Mouse (Mus musculus) intestine, postnatal 0 days (tissue): ENCODE measurements around the gene Ivd. TPM values are rescaled to one million over a fixed set of nuclear protein-coding genes. Genes with fewer than 3 reads are reported as not detected.

Experiments
- ATAC-seq: fragments of 200-750 bp; cut with Nextera tagmentation; 2 replicates; pipeline ENCODE4 v1.8.0; 2017; ENCODE audit warnings: mild to moderate bottlenecking, moderate TSS enrichment, moderate library complexity
- H3K27ac ChIP-seq: fragments of 300-500 bp; sonication (generic); 2 replicates; pipeline ENCODE4 v1.5.1; 2014; ENCODE audit warnings: mild to moderate bottlenecking, low read depth, low read length, moderate library complexity
- H3K27me3 ChIP-seq: fragments of 300-500 bp; sonication (generic); replicated peaks from 2 replicates; pipeline ENCODE4 v1.6.1; 2014; ENCODE audit warnings: low read length, mixed read lengths; ENCODE audit not compliant: control insufficient read depth, insufficient read depth
- H3K36me3 ChIP-seq: fragments of 300-500 bp; sonication (generic); 2 replicates; pipeline ENCODE4 v1.6.1; 2014; ENCODE audit warnings: mild to moderate bottlenecking, moderate library complexity; ENCODE audit not compliant: control insufficient read depth, insufficient read depth
- H3K4me1 ChIP-seq: fragments of 300-500 bp; sonication (generic); replicated peaks from 2 replicates; pipeline ENCODE4 v1.6.1; 2014; ENCODE audit warnings: antibody characterized with exemption, low read length, mixed read lengths; ENCODE audit not compliant: control insufficient read depth, insufficient read depth
- H3K4me2 ChIP-seq: fragments of 300-500 bp; sonication (generic); replicated peaks from 2 replicates; pipeline ENCODE4 v1.6.1; 2014; ENCODE audit warnings: low read depth, mild to moderate bottlenecking, moderate library complexity
- H3K4me3 ChIP-seq: fragments of 300-500 bp; sonication (generic); 2 replicates; pipeline ENCODE4 v1.5.1; 2014; ENCODE audit warnings: low read depth, low read length
- H3K9ac ChIP-seq: fragments of 300-500 bp; sonication (generic); 2 replicates; pipeline ENCODE4 v1.6.1; 2014; ENCODE audit warnings: mild to moderate bottlenecking, low read depth, low read length
- H3K9me3 ChIP-seq: fragments of 300-500 bp; sonication (generic); 2 replicates; pipeline ENCODE4 v1.6.1; 2016; ENCODE audit warnings: mixed run types; ENCODE audit not compliant: control insufficient read depth
- CTCF ChIP-seq: sonication (generic); IDR thresholded peaks from 2 replicates; pipeline ENCODE4 v1.5.1; 2016; ENCODE audit warnings: low read depth, mild to moderate bottlenecking, control low read depth, antibody characterized with exemption, moderate library complexity
- WGBS: fragments of 180-500 bp; shearing (Covaris S2); extraction: QIAGEN DNeasy Blood & Tissue Kit; methylation state at CpG from one replicate; pipeline ENCODE4 v1.1.7; 2014; 5-methylcytosine and 5-hydroxymethylcytosine counted together
- polyA plus RNA-seq: library from polyadenylated mRNA; unstranded; fragments of >200 nt; fragmentation: Nextera tagmentation; extraction: Ambion mirVana; gene quantifications from 2 replicates; pipeline ENCODE4 v1.2.1, GENCODE M21; 2015

Ivd gene
- polyA plus RNA-seq, 1 experiment from 2014 or later: 14.2 TPM

DNA sequence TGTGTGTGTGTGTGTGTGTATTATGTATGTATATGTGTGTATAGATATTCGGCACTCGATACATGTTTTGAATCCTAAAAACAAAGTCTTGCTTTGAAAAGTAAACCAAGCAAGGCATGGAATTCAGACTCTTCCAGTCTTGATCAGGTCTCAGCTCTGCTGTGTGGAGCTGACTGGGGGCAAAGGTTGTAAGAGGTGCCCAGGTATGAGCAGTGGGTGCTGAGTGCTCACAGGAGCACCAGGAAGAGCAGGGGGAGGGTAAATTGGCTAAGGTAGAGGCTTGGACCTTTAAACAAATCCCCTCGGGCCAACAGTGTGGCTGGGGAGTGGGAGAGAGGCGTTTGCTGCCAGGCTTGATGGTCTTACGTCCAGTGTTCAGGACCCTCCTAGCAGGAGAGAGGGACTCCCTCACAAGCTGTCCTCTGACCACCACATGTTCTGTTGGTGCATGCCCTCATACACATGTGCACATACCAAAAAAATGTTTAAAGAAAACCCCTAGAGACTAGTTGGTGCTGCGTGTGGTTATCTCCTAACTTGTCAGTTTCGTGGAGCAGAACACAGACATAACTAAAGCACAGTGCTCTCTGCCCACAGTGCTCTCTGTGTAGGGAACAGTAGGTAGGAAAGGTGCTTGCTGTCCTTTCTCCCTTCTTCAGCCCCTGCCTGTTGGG lies 49.0 kb downstream of the Ivd start:
- no peaks in the 10 kb centered on the region for H3K36me3 ChIP-seq
- 54% methylated on average over 7 of the region's 7 CpGs for WGBS
- H3K27ac ChIP-seq: peak overlapping the region; percentile 9; the same call in 1 of the 2 replicates
- H3K4me1 ChIP-seq: peaks cover 14% of the 10 kb centered on the region; the same call in 1 of the 2 replicates
- no peak for TF ChIP-seq CTCF
- 0 out of 2 replicates have a peak overlapping the region, but pooled peaks have one; percentile 2 for H3K4me3 ChIP-seq
- no peaks in the 10 kb centered on the region for H3K9me3 ChIP-seq
- no peaks in the 10 kb centered on the region for H3K27me3 ChIP-seq
- H3K4me2 ChIP-seq: peak overlapping the region; percentile 35
- no peak overlapping the region for H3K9ac ChIP-seq
- ATAC-seq: peak; percentile 61

DNA sequence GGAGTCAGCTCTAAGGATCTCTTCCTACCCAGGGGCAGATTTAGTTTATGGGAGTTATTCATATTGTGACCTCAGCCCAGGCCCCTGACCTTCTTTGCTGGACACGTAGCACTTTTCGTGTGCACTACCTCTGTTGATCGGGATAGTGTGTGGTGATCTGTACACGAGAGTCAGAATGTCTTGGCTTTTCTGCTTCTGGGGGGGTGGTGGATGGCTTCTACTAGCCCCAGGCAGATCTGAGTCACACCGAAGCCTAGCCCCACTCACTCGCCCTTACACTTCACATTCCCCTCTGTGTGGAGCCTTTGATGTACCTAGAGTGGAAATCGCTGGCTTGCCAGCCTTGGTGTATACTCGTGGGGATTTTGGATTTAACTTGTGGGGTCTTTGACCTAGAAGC lies 51.0 kb downstream of the Ivd start:
- no peak overlapping the region for H3K27ac ChIP-seq
- H3K4me3 ChIP-seq: no peak overlapping the region
- peaks cover 14% of the 10 kb centered on the region; the same call in 1 of the 2 replicates for H3K4me1 ChIP-seq
- H3K9ac ChIP-seq: no peak overlapping the region
- no peaks in the 10 kb centered on the region for H3K9me3 ChIP-seq
- H3K36me3 ChIP-seq: peaks cover 9% of the 10 kb centered on the region
- no peak overlapping the region for H3K4me2 ChIP-seq
- ATAC-seq: no peak
- no peak for TF ChIP-seq CTCF
- 85% methylated on average over 8 of the region's 8 CpGs for WGBS
- H3K27me3 ChIP-seq: no peaks in the 10 kb centered on the region

DNA sequence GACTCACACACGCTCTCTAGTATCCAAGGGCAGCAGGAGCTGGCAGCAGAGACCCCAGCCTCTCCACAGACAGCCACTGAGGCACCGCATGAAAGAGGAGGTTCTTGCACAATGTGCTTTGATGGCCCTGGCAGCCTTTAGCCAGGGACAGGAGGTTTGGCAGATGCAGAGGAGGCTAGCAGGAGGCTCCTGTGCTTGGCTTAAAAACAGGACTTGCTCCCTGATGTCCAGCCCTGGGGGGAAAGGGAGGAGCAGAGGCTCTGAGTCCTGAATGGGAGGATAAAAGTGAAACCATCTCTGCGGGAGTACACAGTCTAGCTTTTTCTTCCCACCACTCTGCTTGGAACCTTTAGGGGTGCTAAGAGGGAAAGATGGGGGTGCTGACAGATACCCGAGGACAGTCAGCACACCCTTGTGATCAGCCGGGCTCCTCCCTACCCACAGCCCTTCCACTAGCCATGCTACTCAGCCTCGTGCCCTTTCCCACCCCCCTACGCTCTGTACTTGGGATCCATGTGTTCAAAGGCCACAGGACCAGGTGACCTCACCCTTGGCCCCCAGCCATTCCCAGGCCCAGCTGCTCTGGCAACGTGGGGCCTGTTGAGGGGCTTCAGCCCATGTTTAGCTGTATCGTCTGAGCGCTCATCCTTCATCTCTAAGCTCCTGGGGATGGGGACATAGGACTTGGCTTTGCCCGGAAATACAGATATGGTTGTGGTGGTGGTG lies 52.0 kb downstream of the Ivd start:
- H3K4me1 ChIP-seq: peaks cover 14% of the 10 kb centered on the region; the same call in 1 of the 2 replicates
- H3K4me2 ChIP-seq: peak overlapping the region; percentile 25
- 0 out of 2 replicates have a peak overlapping the region, but pooled peaks have one; percentile 5 for H3K9ac ChIP-seq
- no peak for TF ChIP-seq CTCF
- WGBS: 40% methylated on average over 11 of the region's 11 CpGs
- no peaks in the 10 kb centered on the region for H3K9me3 ChIP-seq
- H3K36me3 ChIP-seq: peaks cover 13% of the 10 kb centered on the region
- no peak for ATAC-seq
- no peak overlapping the region for H3K4me3 ChIP-seq
- no peak overlapping the region for H3K27ac ChIP-seq
- no peaks in the 10 kb centered on the region for H3K27me3 ChIP-seq

DNA sequence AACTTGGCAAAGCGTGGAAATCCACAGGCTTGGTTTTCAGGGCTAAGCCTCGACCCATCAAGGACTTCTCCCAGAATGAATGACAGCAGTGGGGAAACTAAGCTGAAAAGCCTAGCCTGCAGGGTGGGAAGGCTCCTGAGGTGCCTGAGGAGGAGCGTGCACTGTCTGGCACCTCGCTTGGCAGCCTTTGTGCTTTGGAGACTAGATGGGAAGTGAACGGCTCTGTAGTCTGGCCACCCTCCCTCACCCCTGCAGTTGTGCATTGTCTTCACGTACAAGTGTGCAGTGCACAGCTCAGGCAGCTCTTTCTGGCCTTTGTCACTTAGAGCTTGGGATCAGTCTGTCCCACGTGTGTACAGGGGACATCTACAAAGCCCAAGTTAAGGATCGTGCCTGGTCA lies 52.9 kb downstream of the Ivd start:
- peaks cover 23% of the 10 kb centered on the region for H3K36me3 ChIP-seq
- H3K9me3 ChIP-seq: no peaks in the 10 kb centered on the region
- no peak for TF ChIP-seq CTCF
- H3K4me3 ChIP-seq: no peak overlapping the region
- no peak overlapping the region for H3K27ac ChIP-seq
- H3K4me2 ChIP-seq: no peak overlapping the region
- ATAC-seq: no peak
- no peaks in the 10 kb centered on the region for H3K27me3 ChIP-seq
- no peak overlapping the region for H3K9ac ChIP-seq
- peaks cover 14% of the 10 kb centered on the region; the same call in 1 of the 2 replicates for H3K4me1 ChIP-seq
- 70% methylated on average over 8 of the region's 8 CpGs for WGBS

DNA sequence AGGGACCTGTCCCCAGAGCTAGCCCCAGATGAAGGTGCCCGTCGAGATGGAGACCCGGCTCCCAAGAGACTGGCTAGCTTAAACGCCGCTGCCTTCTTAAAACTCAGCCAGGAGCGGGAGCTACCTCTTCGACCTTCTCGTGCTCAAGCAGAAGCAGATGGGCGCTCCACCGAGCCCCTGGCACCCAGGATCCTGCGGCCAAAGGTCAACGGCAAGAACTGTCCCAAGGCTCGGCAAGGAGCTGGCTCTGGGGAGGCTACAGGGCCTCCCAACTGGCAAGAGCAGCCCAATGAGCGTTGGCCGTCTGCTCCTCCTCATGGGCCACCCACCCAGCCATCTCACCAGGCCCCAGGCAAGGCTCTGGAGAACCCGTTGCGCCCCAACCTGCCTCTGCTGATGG lies 54.7 kb downstream of the Ivd start:
- WGBS: 87% methylated on average over 17 of the region's 17 CpGs

DNA sequence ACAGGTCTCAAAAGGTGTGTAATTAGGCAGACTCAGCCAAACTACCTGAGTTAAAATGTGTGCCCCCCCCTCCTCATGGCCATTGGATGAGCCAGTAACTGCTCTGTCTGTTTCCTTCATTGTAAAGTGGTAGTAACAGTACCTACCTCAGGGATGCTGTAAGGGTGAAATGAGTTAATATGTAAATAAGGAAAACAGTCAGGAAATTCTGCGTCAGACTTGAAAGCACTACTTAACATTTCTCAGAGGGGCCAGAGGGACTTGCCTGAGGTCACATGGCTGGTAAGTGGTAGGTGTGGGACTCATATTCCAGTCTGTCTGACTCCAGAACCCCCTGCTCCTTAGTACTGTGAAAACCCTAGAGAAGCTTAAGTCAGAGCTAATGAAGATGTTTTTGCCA lies 56.8 kb downstream of the Ivd start:
- Histone ChIP-seq H3K9me3 (no peaks in the 10 kb centered on the region), H3K36me3 (peaks cover 58% of the 10 kb centered on the region), H3K4me3 (no peak overlapping the region), H3K27ac (no peak overlapping the region), H3K4me1 (peaks cover 10% of the 10 kb centered on the region; the same call in 1 of the 2 replicates), H3K9ac (no peak overlapping the region), H3K4me2 (no peak overlapping the region), H3K27me3 (no peaks in the 10 kb centered on the region)
- 46% methylated on average over 1 of the region's 1 CpGs for WGBS
- TF ChIP-seq CTCF: no peak
- no peak for ATAC-seq

More for the DNA sequence above, 54.7 kb downstream of the Ivd start:
- Histone ChIP-seq H3K4me3 (no peak overlapping the region), H3K9ac (no peak overlapping the region), H3K4me2 (no peak overlapping the region), H3K4me1 (peaks cover 14% of the 10 kb centered on the region; the same call in 1 of the 2 replicates), H3K27me3 (no peaks in the 10 kb centered on the region), H3K36me3 (peaks cover 39% of the 10 kb centered on the region), H3K9me3 (no peaks in the 10 kb centered on the region), H3K27ac (no peak overlapping the region)
- no peak for TF ChIP-seq CTCF
- ATAC-seq: no peak
